ENCODE assay signal across 9 mouse cellular contexts in genomic region chr6:49590927-49591631, GRCm38 (mm10).
DNase-seq lines count a peak whose midpoint lies in the region; ATAC-seq lines count a peak whose summit lies in the region.
"Had no signal": no experiment of that assay in that cellular context is flagged by ENCODE, and none has a peak within 500 bp of the region (broad histone marks: within the 10 kb centered on the region; RNA-seq: fewer than 3 reads in every experiment).

No protein-coding gene starts in this region.

- H3K9me3 ChIP-seq in midbrain, embryonic 15.5 days = no peaks in the 10 kb centered on the region
- H3K9me3 ChIP-seq in midbrain, embryonic 13.5 days = no peaks in the 10 kb centered on the region

- H3K4me1 ChIP-seq in midbrain, embryonic 15.5 days = no peaks in the 10 kb centered on the region
- no peaks in the 10 kb centered on the region for H3K4me1 ChIP-seq in midbrain, embryonic 13.5 days (replicated peaks)

- no peaks in the 10 kb centered on the region for H3K27me3 ChIP-seq in midbrain, embryonic 15.5 days (replicated peaks)
- no peaks in the 10 kb centered on the region for H3K27me3 ChIP-seq in midbrain, embryonic 13.5 days
- H3K27me3 ChIP-seq: Patski had no signal

- H3K9ac ChIP-seq in midbrain, embryonic 15.5 days = no peak overlapping the region
- no peak overlapping the region for H3K9ac ChIP-seq in midbrain, embryonic 13.5 days (replicated peaks)

- no peak overlapping the region for H3K27ac ChIP-seq in midbrain, embryonic 15.5 days
- H3K27ac ChIP-seq in midbrain, embryonic 13.5 days = no peak overlapping the region

- no peak overlapping the region for H3K4me3 ChIP-seq in midbrain, embryonic 15.5 days
- H3K4me3 ChIP-seq in midbrain, embryonic 13.5 days (replicated peaks) = no peak overlapping the region

- WGBS in midbrain, embryonic 15.5 days = 73% methylated on average over 7 of the region's 7 CpGs
- 83% methylated on average over 7 of the region's 7 CpGs for WGBS in midbrain, embryonic 13.5 days

- DNase-seq in induced T-regulatory cell, adult 2 months (ENCODE audit: low read depth) = peak; percentile 30
- DNase-seq in right cerebral cortex, postnatal 36 days (ENCODE audit: low spot score in 2 of 2) = peak; percentile 12 to 29
- no peak for DNase-seq in adrenal gland, postnatal 14 days
- DNase-seq in urinary bladder, postnatal 10 days (ENCODE audit: low spot score) = no peak

- no peaks in the 10 kb centered on the region for H3K36me3 ChIP-seq in midbrain, embryonic 15.5 days (replicated peaks)
- H3K36me3 ChIP-seq in midbrain, embryonic 13.5 days = no peaks in the 10 kb centered on the region

- 0 out of 2 replicates have a peak, but pooled peaks have one; percentile 50 for ATAC-seq in midbrain, embryonic 15.5 days (replicated peaks)
- no peak for ATAC-seq in midbrain, embryonic 13.5 days
- peak; percentile 62 for ATAC-seq in frontal cortex, adult (ENCODE audit: low TSS enrichment)
- ATAC-seq: intestine, postnatal 0 days; Patski had no signal

- H3K4me2 ChIP-seq in midbrain, embryonic 15.5 days = no peak overlapping the region
- no peak overlapping the region for H3K4me2 ChIP-seq in midbrain, embryonic 13.5 days (replicated peaks)

Comparison
In these comparisons a context has a peak if more than half of its experiments do, and no peak if none do; other contexts are left out.
1. DNase-seq: peak in induced T-regulatory cell, adult 2 months (single experiment) and right cerebral cortex, postnatal 36 days (2 of 2); none in adrenal gland, postnatal 14 days (single experiment) and urinary bladder, postnatal 10 days (single experiment).